Mouse (Mus musculus): ENCODE data around the gene Zfp821.
A peak's percentile ranks its signal among the peaks of the same experiment; 100 is the strongest.

Zfp821 gene

DNA sequence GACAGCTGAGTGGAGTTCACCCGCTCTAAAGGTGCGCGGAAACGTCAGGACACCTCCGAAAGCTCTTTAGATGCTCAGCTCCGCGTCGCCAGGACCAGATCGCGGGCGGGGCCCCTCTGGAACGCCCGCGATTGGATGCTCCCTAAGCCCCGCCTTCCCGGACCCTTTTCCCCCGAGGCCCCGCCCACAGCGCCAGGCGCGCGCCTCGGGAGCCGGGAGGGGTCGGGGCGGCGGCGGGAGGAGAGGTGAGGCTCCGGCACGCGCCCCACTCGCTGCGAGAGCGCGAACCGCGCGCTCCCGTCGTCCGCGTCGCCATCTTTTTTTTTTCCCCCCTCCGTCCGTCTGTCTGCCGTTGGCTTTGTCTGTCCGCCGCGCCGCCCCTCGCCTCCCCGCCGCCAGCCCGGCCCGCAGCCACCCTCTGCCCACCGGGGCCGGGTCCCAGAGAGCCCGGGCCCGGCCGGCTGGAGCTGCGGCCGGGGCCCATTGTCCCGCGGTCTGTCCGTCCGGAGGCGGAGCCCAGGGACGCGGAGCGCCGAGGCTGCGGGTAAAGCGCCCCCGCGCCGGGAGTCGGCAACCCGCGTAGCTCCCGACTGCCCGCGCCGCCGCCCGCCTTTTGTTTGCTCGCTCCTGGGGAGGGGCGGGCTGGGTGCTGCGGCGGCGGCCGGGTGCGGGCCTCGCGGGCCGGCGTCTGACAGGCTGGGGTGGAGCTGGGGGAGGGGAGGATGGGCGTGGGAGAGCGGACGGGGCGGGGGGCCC lies at the start of gene Zfp821:
Zfp821 (plus strand) TSS at position 227 of the 756 bp plus-strand sequence.
- DNase-seq: peak; percentile 87 to 90

DNA sequence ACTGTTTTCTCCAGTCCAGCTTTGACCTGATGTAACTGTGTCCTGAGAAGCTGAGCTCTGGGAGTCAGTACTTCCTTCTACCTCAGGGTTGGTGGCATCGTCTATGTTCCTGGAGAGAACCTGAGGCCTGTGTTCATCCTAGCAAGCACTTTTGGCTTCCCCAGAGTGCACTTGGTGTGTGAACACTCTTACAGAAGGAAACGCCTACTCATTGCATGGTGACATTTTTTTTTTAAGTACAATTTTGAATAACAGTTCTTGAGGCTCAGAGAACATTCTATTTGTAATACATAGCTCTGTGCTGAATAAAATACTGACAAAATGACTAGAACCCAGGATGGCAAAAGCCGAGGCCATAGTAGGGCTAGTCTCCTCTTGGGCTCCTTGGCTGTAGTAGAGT lies 48.5 kb upstream of the Zfp821 start:
- no peak for DNase-seq

DNA sequence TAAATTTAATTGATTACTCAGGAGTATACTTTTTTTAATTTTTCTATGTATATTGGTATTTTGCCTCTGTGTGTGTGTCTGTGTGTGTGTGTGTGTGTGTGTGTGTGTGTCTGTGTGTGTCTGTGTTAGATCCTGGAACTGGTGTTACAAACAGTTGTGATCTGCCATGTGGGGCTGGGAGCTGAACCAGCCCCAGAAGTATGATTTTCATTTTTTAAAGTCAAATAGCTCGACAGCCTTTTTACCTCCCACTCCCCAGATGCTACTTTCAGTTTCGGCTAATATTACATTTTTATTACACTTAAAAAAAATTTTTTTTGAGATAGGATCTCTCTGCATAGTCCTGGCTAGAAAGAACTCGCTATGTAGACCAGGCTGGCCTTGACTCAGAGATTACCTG lies 43.0 kb upstream of the Zfp821 start:
- DNase-seq: no peak

- DNase-seq: no peak
Observed at GRCm38 (mm10) chr8:109666616-109667015, 38.7 kb upstream of the Zfp821 start.

GRCm38 (mm10) chr8:109672656-109673055 lies 32.7 kb upstream of the Zfp821 start:
- no peak for DNase-seq

- DNase-seq: no peak
Observed at GRCm38 (mm10) chr8:109673596-109673995, 31.8 kb upstream of the Zfp821 start.

DNA sequence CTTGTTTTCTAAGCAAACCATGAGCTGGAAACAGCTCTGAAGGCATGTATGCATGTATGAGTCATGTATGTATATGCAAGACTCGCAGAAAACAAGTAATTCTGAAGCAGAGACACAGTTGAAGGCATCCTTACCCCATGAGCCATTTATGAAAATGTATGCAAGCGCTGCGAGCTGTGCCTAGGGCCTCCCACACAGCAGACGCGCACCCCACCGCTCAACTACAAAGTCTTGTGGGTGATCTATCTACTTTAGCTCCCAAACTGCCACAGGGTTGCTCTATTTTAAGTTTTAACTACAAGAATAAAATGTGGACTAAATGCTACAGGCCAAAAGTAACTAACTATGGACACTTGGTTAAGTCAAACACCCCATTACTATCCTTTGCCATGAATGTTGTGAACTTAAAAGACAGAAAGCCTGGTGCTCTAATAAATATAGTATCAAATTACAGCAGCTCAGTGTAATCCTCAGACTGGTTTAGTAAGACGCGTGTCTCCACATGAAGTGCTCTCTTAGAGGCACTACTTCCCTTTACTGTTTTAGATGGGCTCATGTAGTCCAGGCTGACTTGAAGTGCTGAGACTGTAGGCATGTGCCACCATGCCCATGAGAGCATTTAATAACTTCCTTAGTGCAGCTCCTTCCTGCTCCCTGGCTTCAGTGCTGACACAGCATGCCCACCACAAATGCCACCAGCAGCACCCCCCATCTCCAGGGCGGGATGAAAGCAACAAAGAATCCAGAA lies 29.3 kb upstream of the Zfp821 start:
- no peak for DNase-seq

- DNase-seq: no peak
Observed at GRCm38 (mm10) chr8:109681535-109681934, 23.8 kb upstream of the Zfp821 start.

- no peak for DNase-seq
Observed at GRCm38 (mm10) chr8:109682120-109682519, 23.2 kb upstream of the Zfp821 start.

- DNase-seq: no peak
Observed at GRCm38 (mm10) chr8:109687248-109687647, 18.1 kb upstream of the Zfp821 start.

- DNase-seq: no peak
Observed at GRCm38 (mm10) chr8:109691769-109692168, 13.6 kb upstream of the Zfp821 start.

DNA sequence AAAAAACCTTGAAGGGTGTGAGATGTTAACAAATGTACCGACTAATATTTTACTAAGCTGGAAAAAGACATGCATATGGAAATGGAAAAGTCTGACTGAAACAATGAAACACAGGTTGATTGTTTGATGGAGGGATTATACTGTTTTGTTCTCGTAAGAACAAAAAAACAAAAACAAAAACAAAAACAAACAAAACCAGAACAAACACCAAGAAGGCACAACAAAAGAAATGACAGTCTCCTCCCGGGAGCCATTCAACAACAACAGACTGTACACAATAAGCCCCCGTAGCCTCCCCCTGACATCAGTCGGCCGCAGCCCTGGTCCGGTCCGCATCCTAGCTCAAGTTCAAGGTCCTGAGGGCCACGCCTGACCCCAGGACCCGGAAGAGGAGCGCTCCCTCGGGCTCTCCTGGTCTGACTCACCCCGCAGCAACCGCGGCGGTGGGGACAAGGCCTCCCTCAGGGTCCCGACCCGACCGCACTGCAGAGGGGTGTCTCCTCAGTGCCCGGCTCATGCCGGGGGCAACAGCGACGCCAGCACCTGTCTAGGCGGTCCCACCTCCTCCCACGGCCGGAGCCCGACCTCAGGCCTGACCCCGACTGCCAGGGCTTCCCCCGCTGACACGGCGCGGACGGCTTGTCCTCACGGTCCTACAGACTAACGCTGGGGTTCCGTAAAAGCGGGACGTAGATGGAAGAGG lies 12.8 kb upstream of the Zfp821 start:
- DNase-seq: no peak

DNA sequence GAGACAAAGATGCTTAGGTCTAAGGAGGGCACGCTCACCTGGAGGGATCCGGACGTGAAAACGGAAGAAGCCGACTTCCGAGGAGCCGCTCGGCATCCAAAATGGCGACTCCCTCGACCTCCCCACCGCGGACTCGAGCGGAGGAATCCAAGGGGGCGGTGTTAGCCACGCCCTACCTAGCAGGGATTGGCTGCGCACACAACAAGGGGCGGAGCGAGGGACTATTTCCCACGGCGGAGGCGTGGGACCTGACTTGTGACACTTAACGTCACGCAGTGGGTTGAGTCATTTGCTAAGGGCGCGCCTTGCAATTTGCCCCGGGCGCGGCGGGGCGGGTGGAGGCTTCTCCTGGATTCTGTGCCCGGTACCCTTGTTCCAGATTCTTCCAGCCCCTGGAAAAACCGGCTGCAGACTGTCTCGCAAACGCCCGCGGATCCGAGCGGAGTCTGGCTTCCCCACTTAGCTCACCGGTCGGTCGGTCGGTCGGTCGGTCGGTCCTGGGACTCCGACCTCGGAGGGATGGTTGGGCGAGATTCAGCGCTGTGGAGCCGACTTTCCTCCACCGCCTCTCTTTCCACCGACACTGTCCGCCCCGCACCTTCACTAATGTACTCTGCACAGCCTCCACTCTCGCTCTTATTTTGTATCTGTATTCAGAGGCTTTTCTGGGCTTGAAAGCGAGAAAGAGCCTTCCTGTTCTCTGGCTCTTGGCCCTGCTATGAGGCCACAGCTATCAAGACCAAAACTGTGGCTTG lies 12.0 kb upstream of the Zfp821 start, which contains the start of gene Ist1:
Ist1 (minus strand) TSS at position 115 of the 755 bp plus-strand sequence.
- peak; percentile 95 to 97 for DNase-seq

DNA sequence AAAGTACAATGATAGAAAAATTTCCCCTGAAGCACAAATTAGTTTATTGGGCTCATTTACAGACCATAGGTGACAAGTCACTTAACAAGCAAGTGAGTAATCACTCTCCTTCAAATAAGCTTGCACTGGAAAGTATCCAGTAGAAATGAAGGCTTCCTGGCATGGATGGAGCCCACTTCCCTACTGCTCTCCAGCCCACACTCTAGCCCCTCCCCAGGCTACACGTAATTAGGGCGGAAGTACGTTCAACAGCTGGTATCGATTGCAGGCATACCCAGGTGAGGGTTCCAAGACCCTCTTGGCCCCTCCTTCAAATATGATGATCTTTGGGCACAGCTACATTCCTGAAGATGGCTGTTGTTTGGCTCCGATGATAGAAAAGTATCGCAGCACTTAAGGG lies 11.2 kb upstream of the Zfp821 start:
- no peak for DNase-seq

GRCm38 (mm10) chr8:109697754-109698153 lies 7.6 kb upstream of the Zfp821 start:
- DNase-seq: no peak

GRCm38 (mm10) chr8:109698477-109698876 lies 6.9 kb upstream of the Zfp821 start:
- DNase-seq: no peak

GRCm38 (mm10) chr8:109704565-109705319 lies 604 bp upstream of the Zfp821 start:
- no peak for DNase-seq

GRCm38 (mm10) chr8:109706076-109706873 lies 929 bp downstream of the Zfp821 start:
- peak in 1 of 2 experiments; percentile 22 for DNase-seq

DNA sequence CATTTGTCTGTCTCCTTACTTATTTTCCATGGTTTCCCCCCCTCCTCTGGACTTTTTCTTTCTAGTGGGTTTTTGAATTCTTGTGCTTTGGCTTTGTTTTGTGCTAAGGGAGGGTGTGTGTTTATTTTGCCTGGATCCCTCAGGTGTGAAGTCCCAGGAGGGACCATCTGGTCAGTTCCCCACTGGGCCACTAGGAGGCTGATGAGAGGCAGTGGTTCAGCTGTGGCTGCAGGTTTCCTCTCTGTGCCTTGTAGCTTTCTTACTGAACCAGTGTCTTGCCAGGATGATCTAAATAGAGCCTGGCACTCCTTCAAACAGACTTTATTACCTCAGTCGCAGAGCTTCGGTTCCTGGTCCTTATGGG lies 1.5 kb downstream of the Zfp821 start:
- peak; percentile 48 to 65 for DNase-seq

DNA sequence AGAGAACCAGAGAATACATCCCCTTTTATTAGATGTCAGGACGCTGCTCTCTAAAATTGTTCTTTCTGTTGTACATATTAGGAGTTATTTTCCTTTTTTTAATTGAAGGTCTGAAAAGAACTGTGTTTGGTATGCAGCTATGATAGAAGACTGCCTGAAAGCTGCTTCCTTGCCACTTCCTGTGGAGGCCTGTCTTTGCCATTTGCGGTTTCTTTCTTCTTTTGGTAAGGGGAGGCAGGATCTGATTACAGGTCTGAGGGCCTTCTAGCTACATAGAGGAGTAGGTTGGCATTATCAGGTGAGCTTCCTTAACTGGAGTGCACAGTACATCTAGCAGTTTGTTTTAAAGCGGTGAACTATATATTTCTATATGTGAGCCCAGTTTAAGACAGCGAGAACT lies 2.6 kb downstream of the Zfp821 start:
- peak in 1 of 2 experiments; percentile 53 for DNase-seq

DNA sequence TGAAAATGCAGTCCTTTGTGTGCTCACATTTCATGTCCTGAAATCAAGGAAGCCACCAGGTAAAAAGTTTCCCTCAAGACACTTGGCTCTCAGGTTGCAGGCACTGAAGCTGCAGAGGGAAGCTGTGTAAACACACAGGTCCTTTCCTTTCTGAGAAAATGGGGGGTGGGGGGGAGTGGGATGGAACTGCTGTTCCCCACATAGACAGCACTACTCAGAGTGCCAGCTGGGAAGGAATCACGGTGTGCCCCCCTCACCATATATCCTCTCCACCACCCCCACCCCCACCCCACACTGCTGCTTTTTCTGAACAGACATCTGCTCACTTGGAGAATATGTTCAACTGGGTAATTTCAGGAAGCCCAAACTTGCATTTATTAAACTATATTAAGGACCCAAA lies 7.2 kb downstream of the Zfp821 start:
- no peak for DNase-seq
